Mouse (Mus musculus): ENCODE measurements at regions not wholly inside any gene's neighbourhood (a gene's known extent, or its start where the extent isn't known, plus 50 kb on each side); places are given as distances from the start of the nearest gene placed in this dataset.

DNA sequence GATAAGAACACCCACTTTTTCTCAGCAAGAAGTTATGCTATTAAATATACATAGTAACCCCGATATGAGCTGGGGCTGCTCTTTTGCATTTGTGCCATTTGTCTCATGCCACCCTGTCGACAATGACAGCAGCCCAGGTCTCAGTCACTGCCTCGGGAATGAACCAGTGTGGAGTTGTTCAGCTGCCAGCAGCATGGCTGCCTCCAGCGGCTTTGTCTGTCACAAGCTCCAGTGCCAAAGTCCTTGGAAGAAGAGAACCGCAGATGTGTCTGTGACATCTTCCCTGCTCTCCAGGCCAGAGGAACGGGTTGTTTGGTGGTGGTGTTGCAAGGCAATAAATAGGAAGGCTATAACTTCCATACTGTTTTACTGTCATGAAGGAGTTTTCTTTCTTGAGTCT, 130.7 kb downstream of the Cep170 start:
- no peak for ATAC-seq (replicated peaks; ENCODE audit: low FRiP score, low TSS enrichment, poor library complexity, severe bottlenecking)

DNA sequence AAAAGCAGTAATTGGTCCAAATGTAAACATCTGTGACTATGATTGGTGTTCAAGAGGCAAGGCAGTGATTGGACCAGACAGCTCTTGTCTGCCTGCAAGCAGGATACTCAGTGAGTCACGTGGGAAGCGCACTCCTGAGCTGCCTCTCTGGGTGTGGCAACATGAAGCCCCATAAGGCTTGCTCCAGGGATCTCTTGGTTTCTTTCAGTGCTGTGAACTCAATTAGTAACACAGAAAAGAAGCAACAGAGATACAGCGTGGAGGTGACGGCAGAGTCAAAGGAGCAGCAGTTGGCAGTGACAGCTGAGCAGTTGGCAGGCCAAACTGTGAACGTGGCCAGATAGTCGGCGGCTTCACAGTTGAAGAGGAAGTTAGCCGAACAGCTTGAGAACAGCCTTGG, 131.9 kb downstream of the Cep170 start:
- no peak for ATAC-seq (replicated peaks; ENCODE audit: low FRiP score, low TSS enrichment, poor library complexity, severe bottlenecking)

DNA sequence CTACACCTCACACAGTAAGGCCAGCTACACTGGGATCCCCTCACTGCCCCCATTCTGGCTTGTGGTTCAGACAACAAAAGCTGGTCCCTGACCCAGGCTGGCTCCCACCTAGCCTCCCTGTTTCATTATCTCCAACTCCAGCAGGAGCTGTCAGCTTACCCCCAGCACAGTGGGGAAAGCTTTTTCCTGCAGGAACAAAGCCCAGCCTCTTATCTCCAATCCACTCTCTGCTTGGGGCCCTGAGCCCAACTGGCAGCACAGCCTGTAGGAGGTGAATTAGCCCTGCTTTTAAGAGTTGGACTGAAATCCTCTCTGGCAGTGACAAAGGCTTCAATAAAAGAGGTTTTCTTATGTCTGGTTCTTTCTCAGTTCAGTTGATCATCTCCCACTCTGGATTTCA, 138.7 kb downstream of the Cep170 start:
- ATAC-seq (replicated peaks; ENCODE audit: low FRiP score, low TSS enrichment, poor library complexity, severe bottlenecking), result no peak

DNA sequence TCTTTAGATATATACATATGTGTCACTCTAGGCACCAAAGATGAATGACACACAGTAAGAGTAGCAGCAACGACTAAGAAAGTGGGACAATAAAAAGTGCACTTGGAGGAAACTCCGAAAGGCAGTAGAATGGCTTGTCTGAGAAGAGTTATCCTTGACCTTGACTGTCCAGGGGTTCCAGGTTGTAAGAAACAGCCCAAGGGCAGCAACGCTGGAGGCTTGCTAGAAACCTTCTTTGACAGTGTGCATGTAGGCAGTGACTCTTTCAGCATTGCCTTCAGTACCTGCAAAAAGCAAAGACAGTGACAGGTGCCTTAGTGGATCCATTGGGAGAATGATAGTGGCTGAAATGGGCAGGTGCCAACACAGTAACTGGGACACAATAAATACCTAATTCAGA, 142.8 kb downstream of the Cep170 start:
- ATAC-seq (replicated peaks; ENCODE audit: low FRiP score, low TSS enrichment, poor library complexity, severe bottlenecking), result no peak

DNA sequence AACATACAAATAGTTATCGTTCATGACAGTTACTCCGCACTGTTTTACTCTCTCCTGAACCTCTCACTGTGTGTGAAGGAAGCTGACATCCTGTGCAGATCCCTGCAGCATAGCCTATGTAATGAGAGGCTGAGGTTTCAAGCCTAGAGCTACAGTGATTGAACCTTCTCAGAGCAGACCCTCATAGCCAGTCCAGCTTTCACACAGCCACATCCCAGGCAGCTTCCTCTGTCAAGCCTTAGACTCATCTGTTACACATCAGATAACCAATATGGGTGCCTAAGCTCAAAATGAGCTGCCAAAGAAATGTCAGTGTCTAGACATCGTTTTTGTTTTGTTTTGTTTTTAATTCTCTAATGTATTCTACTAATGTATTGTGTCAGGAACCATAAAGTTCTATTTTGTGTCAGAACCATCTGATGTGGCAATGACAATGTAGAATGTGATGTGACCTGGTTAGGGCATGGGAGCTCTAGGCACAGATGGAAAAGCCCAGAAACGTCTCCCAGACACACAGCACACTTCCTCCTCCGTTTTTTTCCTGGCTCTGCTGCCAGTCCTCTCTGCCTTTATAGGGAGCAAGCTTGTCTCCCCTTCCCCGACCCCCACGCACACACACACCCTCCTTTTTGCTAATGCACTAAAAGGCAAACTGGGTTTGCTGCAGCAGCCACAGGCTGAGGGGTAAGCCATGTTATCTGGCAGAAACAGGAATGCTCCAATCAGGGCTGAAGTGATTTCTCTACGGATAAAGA, 146.1 kb downstream of the Cep170 start:
- ATAC-seq (replicated peaks; ENCODE audit: low FRiP score, low TSS enrichment, poor library complexity, severe bottlenecking), result no peak

DNA sequence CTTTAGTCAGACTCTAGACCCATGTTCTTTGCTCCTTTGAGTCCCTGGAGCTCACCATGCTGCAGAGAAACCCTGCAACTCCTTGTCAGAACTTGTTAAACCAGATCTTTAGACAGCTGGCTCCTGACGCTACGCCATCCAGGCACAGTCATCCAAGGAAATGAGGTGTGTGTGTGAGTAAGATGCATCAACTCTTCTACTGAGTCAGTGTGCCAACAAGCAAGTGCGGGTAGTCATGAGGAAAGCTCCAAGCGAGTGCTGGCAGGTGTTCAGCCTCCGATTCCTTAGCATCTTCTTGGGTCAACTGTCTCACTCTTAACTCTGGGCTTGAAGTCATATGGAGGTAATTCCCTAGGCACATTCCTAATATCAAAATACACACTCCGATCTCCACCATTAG, 153.6 kb downstream of the Cep170 start:
- ATAC-seq (replicated peaks; ENCODE audit: low FRiP score, low TSS enrichment, poor library complexity, severe bottlenecking), result no peak

DNA sequence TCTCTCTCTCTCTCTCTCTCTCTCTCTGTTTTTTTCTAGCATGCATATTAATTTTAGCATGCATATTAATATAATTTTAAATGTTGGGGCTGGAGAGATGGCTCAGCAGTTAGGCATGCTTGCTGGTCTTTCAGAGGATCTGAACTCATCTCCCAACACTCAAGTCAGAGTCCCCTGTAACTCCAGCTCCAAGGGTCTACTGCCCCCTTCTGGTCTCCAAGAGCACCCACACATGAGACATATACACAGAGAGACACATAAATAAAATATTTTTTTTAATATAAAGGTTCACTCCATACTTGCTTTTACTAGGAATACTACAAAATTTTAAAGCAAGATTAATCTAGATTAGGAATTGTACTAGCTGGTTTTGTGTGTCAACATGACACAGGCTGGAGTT, 155.2 kb downstream of the Cep170 start:
- no peak for ATAC-seq (replicated peaks; ENCODE audit: low FRiP score, low TSS enrichment, poor library complexity, severe bottlenecking)

DNA sequence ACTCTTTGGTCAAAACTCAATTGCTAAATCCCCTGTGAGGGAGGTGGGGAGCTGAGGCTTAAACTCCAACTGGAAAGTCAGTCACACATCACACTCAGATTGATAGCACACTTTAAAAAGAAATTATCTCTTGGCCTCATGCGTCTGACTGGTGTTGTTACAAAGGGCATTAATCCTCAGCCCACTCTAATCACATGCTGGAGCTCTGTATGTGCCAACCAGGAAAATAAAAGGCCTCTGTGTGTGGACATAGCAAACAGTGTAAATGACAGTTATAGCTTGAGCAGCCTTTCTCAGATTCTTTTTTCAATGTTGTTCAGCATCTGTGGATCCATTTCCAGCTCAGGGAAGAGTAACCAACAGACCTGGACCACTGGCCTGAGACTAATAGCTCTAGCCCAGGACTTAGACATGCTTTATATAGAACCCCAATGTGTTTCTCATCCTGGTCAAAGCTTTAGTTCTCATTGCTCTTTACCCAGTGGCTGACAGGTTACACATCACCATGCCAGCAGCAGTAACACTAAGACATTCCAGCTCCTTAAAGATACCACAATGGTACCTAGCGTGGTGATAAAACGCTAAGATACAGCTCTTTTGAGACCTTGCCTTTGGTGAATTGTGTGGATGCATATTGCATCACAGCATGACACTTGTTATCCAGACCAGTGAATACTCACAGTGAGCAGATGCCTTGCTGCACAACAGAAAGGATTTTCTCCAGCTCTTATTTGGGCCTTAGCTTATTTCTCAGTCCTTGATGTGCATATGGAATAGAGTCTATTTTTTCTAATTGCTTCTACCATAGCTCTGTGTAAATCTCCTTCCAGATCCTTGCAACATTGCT, 158.2 kb downstream of the Cep170 start:
- ATAC-seq (replicated peaks; ENCODE audit: low FRiP score, low TSS enrichment, poor library complexity, severe bottlenecking), result no peak

DNA sequence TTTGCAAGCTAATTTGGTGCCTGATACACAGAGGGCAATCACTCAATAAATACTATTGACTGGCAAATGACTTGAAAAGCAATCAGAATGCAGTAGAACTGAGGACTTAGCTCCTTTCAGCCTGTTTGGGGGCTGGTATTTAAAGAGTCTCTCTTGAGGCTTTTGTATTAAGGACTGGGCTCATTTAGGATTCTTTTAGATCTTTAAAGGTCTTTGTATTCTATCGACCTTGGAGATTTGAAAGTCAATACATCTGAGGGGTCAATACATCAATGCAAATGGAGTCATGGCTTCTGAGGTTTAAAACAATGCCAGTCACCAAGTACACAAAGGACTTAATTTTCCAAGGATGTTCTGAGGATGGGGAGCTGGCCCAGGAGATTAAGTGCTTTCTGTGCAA, 169.6 kb downstream of the Cep170 start:
- no peak for ATAC-seq (replicated peaks; ENCODE audit: low FRiP score, low TSS enrichment, poor library complexity, severe bottlenecking)

DNA sequence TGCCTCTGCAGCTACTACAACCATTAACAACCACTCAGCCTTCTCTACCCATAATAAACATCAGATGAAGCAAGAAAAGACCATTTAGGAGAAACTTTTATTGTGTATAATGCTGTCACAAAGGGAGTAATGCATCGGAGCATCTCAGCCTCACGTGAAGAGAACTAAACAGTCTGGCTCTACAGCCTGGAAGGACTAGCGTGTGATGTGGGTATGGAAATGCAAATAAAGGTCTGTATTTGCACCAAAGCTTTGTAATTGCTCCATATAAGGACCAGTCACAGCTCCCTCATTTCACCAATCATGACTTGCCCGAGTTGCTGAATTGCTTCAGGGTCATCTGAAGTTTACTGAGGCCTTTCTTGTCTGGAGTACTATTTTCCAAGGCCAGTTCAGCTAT, 190.7 kb downstream of the Cep170 start:
- no peak for ATAC-seq (replicated peaks; ENCODE audit: low FRiP score, low TSS enrichment, poor library complexity, severe bottlenecking)

DNA sequence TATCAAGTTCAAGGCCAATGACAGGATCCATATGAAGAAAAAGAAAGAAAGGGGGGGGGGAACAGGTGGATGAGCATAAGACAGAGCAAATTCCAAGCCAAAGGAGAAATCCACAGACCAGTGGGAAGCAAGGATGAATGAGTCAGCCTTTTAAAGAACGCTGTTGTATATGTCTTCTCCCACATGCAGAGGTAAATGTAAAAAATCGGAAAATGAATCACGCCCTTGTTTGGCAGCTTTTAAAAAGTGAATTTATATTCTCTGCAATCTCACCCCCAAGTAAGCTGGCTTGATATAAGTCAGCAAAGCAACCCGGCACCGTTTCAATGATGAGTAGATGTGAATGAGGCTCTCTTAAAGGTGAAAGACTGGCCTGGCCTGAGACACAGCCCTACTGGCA, 191.7 kb downstream of the Cep170 start:
- ATAC-seq (replicated peaks; ENCODE audit: low FRiP score, low TSS enrichment, poor library complexity, severe bottlenecking), result no peak

DNA sequence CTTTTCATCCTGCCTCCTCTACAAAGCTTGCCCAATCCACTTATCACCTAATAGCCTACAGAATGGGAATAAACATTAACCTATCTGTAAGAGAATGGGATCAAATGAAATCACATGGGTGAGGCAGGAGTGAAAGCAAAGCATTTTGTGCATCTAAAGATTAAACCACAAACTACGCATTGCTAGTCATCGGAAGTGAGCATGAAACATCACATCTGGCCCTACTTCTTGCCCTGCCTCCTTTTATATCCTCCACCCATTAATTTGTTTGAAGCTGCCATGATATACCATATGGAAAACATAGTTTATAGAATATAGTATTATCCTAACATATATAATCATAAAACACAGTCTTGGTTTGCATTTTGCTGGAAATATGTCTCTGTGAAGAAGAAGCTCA, 192.6 kb downstream of the Cep170 start:
- no peak for ATAC-seq (replicated peaks; ENCODE audit: low FRiP score, low TSS enrichment, poor library complexity, severe bottlenecking)

DNA sequence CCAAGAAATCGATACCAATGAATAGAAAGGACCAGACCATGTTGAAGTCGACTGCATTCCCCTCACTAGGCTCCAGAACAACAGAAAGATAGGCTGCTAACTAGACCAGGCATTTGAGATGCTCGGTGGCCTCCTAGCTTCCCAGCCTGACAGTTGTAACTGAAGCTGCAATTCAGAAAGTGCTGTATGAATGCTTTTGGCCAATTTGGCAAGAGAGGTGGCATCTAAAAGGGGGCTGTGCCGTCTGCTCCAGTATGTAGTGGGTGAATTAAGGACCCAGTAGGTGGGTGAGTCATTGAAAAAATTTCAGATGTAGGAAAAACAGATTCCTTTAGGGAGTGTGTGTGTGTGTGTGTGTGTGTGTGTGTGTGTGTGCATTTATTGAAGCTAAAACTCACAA, 195.0 kb downstream of the Cep170 start:
- ATAC-seq (replicated peaks; ENCODE audit: low FRiP score, low TSS enrichment, poor library complexity, severe bottlenecking), result no peak

DNA sequence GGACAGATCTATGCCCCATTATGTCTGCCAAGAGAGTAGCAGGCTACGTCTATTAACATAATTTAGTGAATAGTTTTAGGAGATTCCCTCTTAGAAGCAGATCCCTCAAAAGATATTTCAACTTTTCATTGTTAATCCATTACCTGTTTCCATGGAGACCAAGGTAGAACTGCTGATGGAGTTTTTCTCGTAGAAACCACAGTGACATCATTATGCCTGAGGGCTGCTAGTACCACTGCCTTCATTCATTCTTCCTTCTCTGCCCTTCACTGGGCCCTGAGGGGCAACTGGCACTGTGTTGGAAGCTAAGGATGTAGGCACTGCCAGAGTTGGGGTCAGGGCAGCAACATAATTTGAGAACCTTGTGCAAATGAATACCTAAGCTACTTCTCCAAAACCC, 198.2 kb downstream of the Cep170 start:
- no peak for ATAC-seq (replicated peaks; ENCODE audit: low FRiP score, low TSS enrichment, poor library complexity, severe bottlenecking)

DNA sequence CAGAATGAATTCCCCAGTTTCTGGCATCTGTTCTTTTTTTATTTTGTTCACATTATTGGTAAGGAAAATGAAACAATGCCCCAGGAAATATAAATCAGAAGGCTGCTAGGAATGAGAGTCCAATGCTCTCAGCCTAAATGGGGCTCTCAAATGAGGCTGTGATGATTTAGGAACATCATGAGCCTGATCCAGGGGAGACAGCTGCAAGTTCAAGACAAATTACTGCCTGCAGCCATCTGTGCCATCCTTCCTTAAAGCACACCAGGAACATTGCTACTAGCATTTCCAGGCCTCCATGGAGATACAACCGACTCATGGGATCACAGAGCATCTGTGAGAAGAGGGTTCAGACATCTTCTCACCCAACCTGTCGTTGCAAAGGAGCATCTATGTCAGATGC, 219.6 kb downstream of the Cep170 start:
- ATAC-seq (replicated peaks; ENCODE audit: low FRiP score, low TSS enrichment, poor library complexity, severe bottlenecking), result no peak

DNA sequence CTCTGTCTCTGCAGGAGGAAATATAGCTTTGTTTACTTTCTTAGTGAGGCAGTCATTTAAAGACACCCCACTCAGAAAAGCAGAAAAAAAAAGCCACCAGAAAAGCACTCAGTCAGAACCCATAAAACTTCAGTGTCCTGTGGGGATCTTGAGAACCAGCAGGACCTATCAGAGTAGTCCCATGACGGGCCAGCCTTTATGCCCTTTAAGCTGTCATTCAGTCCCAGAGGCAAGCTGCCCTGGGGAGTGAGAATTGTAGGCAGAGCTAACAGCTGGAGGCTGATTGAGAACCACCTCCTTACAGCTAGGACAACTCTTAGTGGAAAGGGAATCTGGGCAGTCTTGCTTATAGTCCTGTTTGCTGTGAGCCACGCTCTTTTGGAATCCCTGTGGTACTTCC, 225.7 kb downstream of the Cep170 start:
- no peak for ATAC-seq (replicated peaks; ENCODE audit: low FRiP score, low TSS enrichment, poor library complexity, severe bottlenecking)

DNA sequence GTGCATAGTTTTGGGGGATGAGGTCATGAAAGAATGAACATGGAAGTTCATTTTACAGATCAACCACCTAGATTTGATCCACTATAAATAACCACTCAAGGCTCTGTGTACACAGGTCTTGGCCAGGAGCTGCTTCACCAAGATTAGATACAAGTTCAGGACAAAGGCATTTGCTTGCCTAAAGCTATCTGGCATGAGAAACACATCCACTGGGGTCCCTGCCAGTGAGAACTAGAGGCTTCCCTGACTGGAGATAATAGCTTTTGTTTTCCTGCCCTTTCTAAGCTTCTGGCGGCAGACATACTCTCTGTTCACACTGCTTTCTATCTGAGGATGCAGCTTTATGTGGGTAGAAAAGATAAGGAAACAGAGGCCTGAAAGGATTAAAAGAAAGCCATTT, 240.2 kb downstream of the Cep170 start:
- no peak for ATAC-seq (replicated peaks; ENCODE audit: low FRiP score, low TSS enrichment, poor library complexity, severe bottlenecking)

DNA sequence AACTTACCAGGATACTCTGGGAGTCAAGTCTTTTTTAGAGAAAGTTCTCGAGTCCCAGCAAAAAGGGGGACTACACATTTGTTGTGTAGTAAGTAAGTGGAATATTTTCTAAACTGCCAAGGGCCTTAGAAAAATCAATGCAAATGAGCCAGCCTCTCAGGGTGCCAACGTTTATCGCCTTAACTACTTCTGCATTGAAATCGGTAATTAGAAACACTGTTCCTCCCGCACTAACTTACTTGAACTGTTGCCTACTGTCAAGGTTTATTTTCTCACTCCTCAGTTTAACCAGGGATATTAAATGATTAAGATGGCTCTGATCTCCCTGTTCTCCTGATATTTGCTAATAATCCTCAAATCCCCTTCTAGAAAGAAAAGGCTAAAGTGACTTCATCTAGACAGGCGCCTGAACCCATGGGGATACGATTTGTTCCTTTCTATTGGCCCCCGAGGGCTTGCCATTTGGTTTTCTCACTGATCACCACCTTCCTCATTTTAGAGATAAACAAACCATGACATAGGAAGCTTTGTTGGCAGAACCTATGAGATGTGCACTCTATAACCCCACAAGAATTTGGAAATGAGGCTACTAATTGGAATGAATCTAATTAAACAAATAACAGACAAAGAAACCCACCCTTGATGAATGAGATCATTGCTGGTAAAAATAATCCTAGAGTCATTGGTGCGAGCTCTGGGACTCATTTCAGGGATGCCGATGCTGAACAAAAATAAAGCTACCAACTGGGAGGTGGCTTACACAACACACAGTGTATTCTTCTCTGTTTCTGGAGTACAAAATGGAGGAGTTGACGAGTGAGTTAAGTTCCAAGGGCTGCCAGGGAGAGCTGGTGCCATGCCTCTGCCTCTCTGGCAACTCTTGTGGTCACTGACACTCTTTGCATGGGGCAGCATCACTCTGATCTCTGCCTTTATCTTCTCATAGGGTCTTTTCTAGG, 255.1 kb downstream of the Cep170 start:
- ATAC-seq (replicated peaks; ENCODE audit: low FRiP score, low TSS enrichment, poor library complexity, severe bottlenecking), result no peak

DNA sequence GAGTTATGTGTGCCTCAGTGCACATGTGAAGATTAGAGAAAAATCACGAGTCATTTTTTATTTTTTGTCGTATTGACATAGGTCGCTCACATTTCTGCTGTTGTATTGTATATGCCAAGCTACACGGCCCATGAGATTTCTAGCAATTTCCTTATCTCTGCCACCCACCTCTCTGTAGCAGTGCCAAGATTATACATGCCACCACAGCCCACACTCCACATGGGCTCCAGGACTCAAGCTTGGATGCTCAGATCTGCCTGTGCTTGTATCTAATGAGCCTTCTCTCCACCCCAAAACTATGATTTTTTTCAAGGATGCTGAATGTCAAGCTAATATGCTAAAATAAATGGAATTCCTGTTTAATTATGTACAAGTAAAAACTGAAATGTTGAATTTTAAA, 259.3 kb upstream of the Pld5 start:
- no peak for ATAC-seq (replicated peaks; ENCODE audit: low FRiP score, low TSS enrichment, poor library complexity, severe bottlenecking)

DNA sequence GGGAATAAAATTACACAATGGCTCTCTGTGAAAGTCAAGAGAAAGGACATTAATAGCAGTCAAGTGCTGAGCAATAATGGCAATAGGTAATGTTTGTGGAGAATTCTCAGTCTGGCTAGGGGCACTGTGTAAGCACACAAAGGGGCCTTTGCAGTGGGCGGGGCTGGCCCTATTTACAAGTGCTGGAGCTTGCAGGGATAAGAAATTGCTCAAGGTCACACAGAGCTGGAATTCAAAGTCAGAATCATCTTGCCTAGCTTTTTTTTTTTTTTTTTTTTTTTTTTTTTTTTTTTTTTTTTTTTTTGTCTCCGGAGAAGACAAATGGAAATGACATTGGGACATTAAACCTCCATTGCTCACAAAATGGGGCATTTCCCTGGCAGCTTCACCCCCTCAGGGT, 253.9 kb upstream of the Pld5 start:
- ATAC-seq (replicated peaks; ENCODE audit: low FRiP score, low TSS enrichment, poor library complexity, severe bottlenecking), result no peak

All from megakaryocyte-erythroid progenitor cell, adult 5-6 weeks (primary cell).